Mouse (Mus musculus) lung, embryonic 15.5 days (tissue): Measurements from ENCODE around the gene Rfx7. TPM values are rescaled to one million over a fixed set of nuclear protein-coding genes. Genes with fewer than 3 reads are reported as not detected.
"Not testable (repeated sequence)": the region's sequence is repeated elsewhere in the genome, so short reads cannot be mapped to it uniquely, and the experiment has no call there.

Experiments used
- ATAC-seq: fragments of 200-750 bp; cut with Nextera tagmentation; 2 replicates; pipeline ENCODE4 v1.8.0; 2017; ENCODE audit warnings: moderate number of reproducible peaks, borderline replicate concordance; ENCODE audit not compliant: low FRiP score, low TSS enrichment; ENCODE audit errors: extremely low read depth
- H3K27ac ChIP-seq: fragments of 300-500 bp; sonication (generic); 2 replicates; pipeline ENCODE4 v1.5.1; 2015; ENCODE audit warnings: moderate library complexity, mild to moderate bottlenecking, inconsistent platforms
- H3K27me3 ChIP-seq: fragments of 300-500 bp; sonication (generic); 2 replicates; pipeline ENCODE4 v1.6.1; 2015; ENCODE audit warnings: inconsistent platforms
- H3K36me3 ChIP-seq: fragments of 300-500 bp; sonication (generic); 2 replicates; pipeline ENCODE4 v1.6.1; 2015; ENCODE audit warnings: inconsistent platforms
- H3K4me1 ChIP-seq: fragments of 300-500 bp; sonication (generic); 2 replicates; pipeline ENCODE4 v1.6.1; 2015; ENCODE audit warnings: inconsistent platforms
- H3K4me2 ChIP-seq: fragments of 300-500 bp; sonication (generic); 2 replicates; pipeline ENCODE4 v1.6.1; 2015; ENCODE audit warnings: inconsistent platforms, mild to moderate bottlenecking, moderate library complexity
- H3K4me3 ChIP-seq: fragments of 300-500 bp; sonication (generic); 2 replicates; pipeline ENCODE4 v1.5.1; 2015; ENCODE audit warnings: mild to moderate bottlenecking, inconsistent platforms
- H3K9ac ChIP-seq: fragments of 300-500 bp; sonication (generic); 2 replicates; pipeline ENCODE4 v1.6.1; 2015; ENCODE audit warnings: inconsistent platforms
- H3K9me3 ChIP-seq: fragments of 300-500 bp; sonication (generic); 2 replicates; pipeline ENCODE4 v1.6.1; 2016; ENCODE audit warnings: inconsistent platforms
- WGBS: fragments of 180-500 bp; shearing (Covaris S2); methylation state at CpG from one replicate; pipeline ENCODE4 v1.1.7; 2015; 5-methylcytosine and 5-hydroxymethylcytosine counted together
- polyA plus RNA-seq: library from polyadenylated mRNA; unstranded; fragments of >200 nt; fragmentation: Nextera tagmentation; extraction: Ambion mirVana; gene quantifications from 2 replicates; pipeline ENCODE4 v1.2.1, GENCODE M21; 2015

Rfx7 gene
- polyA plus RNA-seq, 1 experiment from 2014 or later: 9.0 TPM

- ATAC-seq: no peak
- H3K9me3 ChIP-seq: no peaks in the 10 kb centered on the region
- H3K36me3 ChIP-seq: no peaks in the 10 kb centered on the region
- H3K27me3 ChIP-seq: no peaks in the 10 kb centered on the region
- 41% methylated on average over 1 of the region's 1 CpGs for WGBS
- no peak overlapping the region for H3K4me3 ChIP-seq
- no peak overlapping the region for H3K27ac ChIP-seq
- H3K9ac ChIP-seq: no peak overlapping the region
- H3K4me2 ChIP-seq: no peak overlapping the region
- H3K4me1 ChIP-seq: peaks cover 14% of the 10 kb centered on the region
Observed at GRCm38 (mm10) chr9:72627598-72627997, 95.6 kb downstream of the Rfx7 start.

GRCm38 (mm10) chr9:72628591-72628990 lies 96.6 kb downstream of the Rfx7 start:
- H3K36me3 ChIP-seq: no peaks in the 10 kb centered on the region
- peak; percentile 77; the same call in 1 of the 2 replicates for ATAC-seq
- no peaks in the 10 kb centered on the region for H3K9me3 ChIP-seq
- H3K27ac ChIP-seq: peak overlapping the region; percentile 53
- H3K4me1 ChIP-seq: peaks cover 14% of the 10 kb centered on the region
- H3K27me3 ChIP-seq: no peaks in the 10 kb centered on the region
- 6% methylated on average over 2 of the region's 2 CpGs for WGBS
- no peak overlapping the region for H3K4me3 ChIP-seq
- no peak overlapping the region for H3K9ac ChIP-seq
- no peak overlapping the region for H3K4me2 ChIP-seq

- whole genome bisulfite sequencing: 6% methylated on average over 1 of the region's 1 CpGs
- Histone ChIP-seq H3K27ac (no peak overlapping the region), H3K9me3 (no peaks in the 10 kb centered on the region), H3K4me2 (no peak overlapping the region), H3K36me3 (no peaks in the 10 kb centered on the region), H3K4me3 (no peak overlapping the region), H3K27me3 (no peaks in the 10 kb centered on the region), H3K9ac (no peak overlapping the region), H3K4me1 (peaks cover 14% of the 10 kb centered on the region)
- ATAC-seq: no peak
Observed at GRCm38 (mm10) chr9:72632198-72632597, 100.2 kb downstream of the Rfx7 start.

- no peaks in the 10 kb centered on the region for H3K27me3 ChIP-seq
- peaks cover 11% of the 10 kb centered on the region; the same call in 1 of the 2 replicates for H3K4me1 ChIP-seq
- H3K4me3 ChIP-seq: no peak overlapping the region
- ATAC-seq: no peak
- H3K36me3 ChIP-seq: no peaks in the 10 kb centered on the region
- H3K9me3 ChIP-seq: no peaks in the 10 kb centered on the region
- H3K27ac ChIP-seq: no peak overlapping the region
- H3K9ac ChIP-seq: no peak overlapping the region
- H3K4me2 ChIP-seq: no peak overlapping the region
Observed at GRCm38 (mm10) chr9:72635134-72635533, 103.1 kb downstream of the Rfx7 start.

GRCm38 (mm10) chr9:72636547-72636946 lies 104.5 kb downstream of the Rfx7 start:
- Histone ChIP-seq H3K36me3 (no peaks in the 10 kb centered on the region), H3K27ac (no peak overlapping the region), H3K4me2 (no peak overlapping the region), H3K4me3 (no peak overlapping the region), H3K27me3 (no peaks in the 10 kb centered on the region), H3K4me1 (peaks cover 24% of the 10 kb centered on the region), H3K9me3 (no peaks in the 10 kb centered on the region), H3K9ac (no peak overlapping the region)
- ATAC-seq: no peak
- WGBS: 76% methylated on average over 7 of the region's 7 CpGs

GRCm38 (mm10) chr9:72637243-72637642 lies 105.2 kb downstream of the Rfx7 start:
- no peak for ATAC-seq
- no peaks in the 10 kb centered on the region for H3K9me3 ChIP-seq
- H3K4me2 ChIP-seq: no peak overlapping the region
- H3K4me1 ChIP-seq: peaks cover 24% of the 10 kb centered on the region
- H3K9ac ChIP-seq: no peak overlapping the region
- H3K36me3 ChIP-seq: no peaks in the 10 kb centered on the region
- H3K4me3 ChIP-seq: no peak overlapping the region
- H3K27me3 ChIP-seq: no peaks in the 10 kb centered on the region
- H3K27ac ChIP-seq: no peak overlapping the region
- 77% methylated on average over 8 of the region's 8 CpGs for WGBS

GRCm38 (mm10) chr9:72638951-72639842 lies 107.2 kb downstream of the Rfx7 start:
- no peaks in the 10 kb centered on the region for H3K9me3 ChIP-seq
- peak overlapping the region; percentile 99 for H3K27ac ChIP-seq
- WGBS: 46% methylated on average over 9 of the region's 9 CpGs
- H3K9ac ChIP-seq: peak overlapping the region; percentile 43
- H3K4me2 ChIP-seq: peak overlapping the region; percentile 68
- H3K4me1 ChIP-seq: peaks cover 34% of the 10 kb centered on the region
- peak overlapping the region; percentile 31 for H3K4me3 ChIP-seq
- ATAC-seq: peak; percentile 78
- no peaks in the 10 kb centered on the region for H3K27me3 ChIP-seq
- no peaks in the 10 kb centered on the region for H3K36me3 ChIP-seq

- H3K27ac ChIP-seq: peak overlapping the region; percentile 99
- ATAC-seq: peak; percentile 96
- no peaks in the 10 kb centered on the region for H3K9me3 ChIP-seq
- 1% methylated on average over 27 of the region's 27 CpGs for WGBS
- H3K4me1 ChIP-seq: peaks cover 41% of the 10 kb centered on the region
- H3K4me3 ChIP-seq: peak overlapping the region; percentile 31
- H3K36me3 ChIP-seq: no peaks in the 10 kb centered on the region
- peak overlapping the region; percentile 68 for H3K4me2 ChIP-seq
- peak overlapping the region; percentile 43 for H3K9ac ChIP-seq
- no peaks in the 10 kb centered on the region for H3K27me3 ChIP-seq
Observed at GRCm38 (mm10) chr9:72639843-72640621, 108.0 kb downstream of the Rfx7 start.

- 7% methylated on average over 7 of the region's 7 CpGs for WGBS
- Histone ChIP-seq H3K4me2 (peak overlapping the region; percentile 68), H3K9ac (peak overlapping the region; percentile 33), H3K4me1 (peaks cover 41% of the 10 kb centered on the region), H3K36me3 (no peaks in the 10 kb centered on the region), H3K27me3 (no peaks in the 10 kb centered on the region), H3K4me3 (peak overlapping the region; percentile 31), H3K9me3 (no peaks in the 10 kb centered on the region), H3K27ac (peak overlapping the region; percentile 99)
- no peak for ATAC-seq
Observed at GRCm38 (mm10) chr9:72640642-72641041, 108.6 kb downstream of the Rfx7 start.

- no peaks in the 10 kb centered on the region for H3K27me3 ChIP-seq
- H3K4me2 ChIP-seq: peak overlapping the region; percentile 68
- no peaks in the 10 kb centered on the region for H3K9me3 ChIP-seq
- ATAC-seq: no peak
- H3K4me1 ChIP-seq: peaks cover 41% of the 10 kb centered on the region
- H3K36me3 ChIP-seq: no peaks in the 10 kb centered on the region
- peak overlapping the region; percentile 33; the same call in 1 of the 2 replicates for H3K9ac ChIP-seq
- no peak overlapping the region for H3K4me3 ChIP-seq
- H3K27ac ChIP-seq: peak overlapping the region; percentile 99
- WGBS: 53% methylated on average over 6 of the region's 6 CpGs
Observed at GRCm38 (mm10) chr9:72641093-72641680, 109.1 kb downstream of the Rfx7 start.

- Histone ChIP-seq H3K27ac (peak overlapping the region; percentile 68; the same call in 1 of the 2 replicates), H3K4me1 (peaks cover 41% of the 10 kb centered on the region)
- WGBS: 82% methylated on average over 4 of the region's 4 CpGs
- H3K9me3 ChIP-seq, ATAC-seq, H3K4me3 ChIP-seq, H3K9ac ChIP-seq, H3K4me2 ChIP-seq, H3K36me3 ChIP-seq, H3K27me3 ChIP-seq: not testable (repeated sequence)
Observed at GRCm38 (mm10) chr9:72642756-72643447, 110.9 kb downstream of the Rfx7 start.
